In the genomic region with DNA sequence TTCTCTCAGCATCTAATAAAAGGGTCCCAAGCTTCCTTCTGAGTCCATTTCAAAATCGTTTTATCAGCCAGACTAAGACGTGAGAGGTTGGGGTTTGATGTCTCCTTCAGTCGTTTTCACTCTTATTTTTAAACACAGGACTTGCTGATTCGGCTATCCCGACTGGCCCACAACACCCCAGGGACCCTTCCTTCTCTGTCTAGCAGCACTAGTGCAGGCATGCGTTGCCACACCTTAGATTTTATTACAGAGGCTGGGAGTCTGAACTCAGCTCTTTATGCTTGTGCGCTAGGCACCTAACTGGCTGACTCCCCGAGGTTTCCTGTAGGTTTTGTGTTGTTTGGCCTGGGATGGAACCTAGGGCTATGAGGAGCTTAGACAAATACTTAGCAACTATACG, we compare ENCODE assay signal across 11 mouse cellular contexts. TPM values are rescaled to one million over a fixed set of nuclear protein-coding genes. Genes with fewer than 3 reads are reported as not detected.
DNase-seq lines count a peak whose midpoint lies in the region; ATAC-seq and TF ChIP-seq lines count a peak whose summit lies in the region.
"Had no signal": no experiment of that assay in that cellular context is flagged by ENCODE, and none has a peak within 500 bp of the region (broad histone marks: within the 10 kb centered on the region; RNA-seq: fewer than 3 reads in every experiment).

No protein-coding gene starts in this region.

- H3K4me3 ChIP-seq in kidney, embryonic 14.5 days (ENCODE audit: low read length) = no peak overlapping the region
- no peak overlapping the region for H3K4me3 ChIP-seq in hindbrain, embryonic 15.5 days
- no peak overlapping the region for H3K4me3 ChIP-seq in myocyte
- H3K4me3 ChIP-seq in forebrain, embryonic 11.5 days (ENCODE audit: low read depth, low read length) = no peak overlapping the region

- H3K9me3 ChIP-seq in kidney, embryonic 14.5 days (ENCODE audit: control insufficient read depth, low read length) = no peaks in the 10 kb centered on the region
- H3K9me3 ChIP-seq in hindbrain, embryonic 15.5 days = no peaks in the 10 kb centered on the region
- H3K9me3 ChIP-seq in forebrain, embryonic 11.5 days (ENCODE audit: control insufficient read depth, low read length) = no peaks in the 10 kb centered on the region

- H3K27me3 ChIP-seq in kidney, embryonic 14.5 days (ENCODE audit: control insufficient read depth, insufficient read depth, low read length) = no peaks in the 10 kb centered on the region
- H3K27me3 ChIP-seq in hindbrain, embryonic 15.5 days = no peaks in the 10 kb centered on the region
- no peaks in the 10 kb centered on the region for H3K27me3 ChIP-seq in myocyte (ENCODE audit: control insufficient read depth, insufficient read depth, insufficient read length)
- no peaks in the 10 kb centered on the region for H3K27me3 ChIP-seq in forebrain, embryonic 11.5 days (ENCODE audit: control insufficient read depth, insufficient read depth, low read length)

- 10% methylated on average over 9 of the region's 9 CpGs for WGBS in kidney, embryonic 14.5 days
- WGBS in hindbrain, embryonic 15.5 days = 29% methylated on average over 9 of the region's 9 CpGs
- WGBS in forebrain, embryonic 11.5 days = 48% methylated on average over 9 of the region's 9 CpGs

- no peaks in the 10 kb centered on the region for H3K79me2 ChIP-seq in myocyte (ENCODE audit: control insufficient read depth, insufficient read depth)

- peak overlapping the region; percentile 26 for H3K4me2 ChIP-seq in kidney, embryonic 14.5 days (replicated peaks; ENCODE audit: low read depth, low read length)
- H3K4me2 ChIP-seq in hindbrain, embryonic 15.5 days = 0 out of 2 replicates have a peak overlapping the region, but pooled peaks have one; percentile 15
- peak overlapping the region; percentile 68 for H3K4me2 ChIP-seq in myocyte (ENCODE audit: low read depth)
- H3K4me2 ChIP-seq in forebrain, embryonic 11.5 days (ENCODE audit: low read depth, low read length, severe bottlenecking) = no peak overlapping the region
- H3K4me2 ChIP-seq: liver, embryonic 11.5 days had no signal

- peaks cover 3% of the 10 kb centered on the region; the same call in 1 of the 2 replicates for H3K36me3 ChIP-seq in kidney, embryonic 14.5 days (ENCODE audit: control insufficient read depth, insufficient read depth, low read length)
- H3K36me3 ChIP-seq in hindbrain, embryonic 15.5 days = no peaks in the 10 kb centered on the region
- H3K36me3 ChIP-seq in myocyte (ENCODE audit: control insufficient read depth, insufficient read depth) = no peaks in the 10 kb centered on the region
- no peaks in the 10 kb centered on the region for H3K36me3 ChIP-seq in forebrain, embryonic 11.5 days (ENCODE audit: control insufficient read depth, insufficient read depth, low read length)

- no peak for TF ChIP-seq POLR2A in myocyte (IDR thresholded peaks at IDR 0.05; ENCODE audit: insufficient read length, low read depth)

- peaks cover 23% of the 10 kb centered on the region for H3K4me1 ChIP-seq in kidney, embryonic 14.5 days (ENCODE audit: control insufficient read depth, insufficient read depth, low read length)
- H3K4me1 ChIP-seq in hindbrain, embryonic 15.5 days (replicated peaks) = peaks cover 11% of the 10 kb centered on the region
- no peaks in the 10 kb centered on the region; the same call in 1 of the 2 replicates for H3K4me1 ChIP-seq in forebrain, embryonic 11.5 days (replicated peaks; ENCODE audit: control insufficient read depth, insufficient read depth, low read length)

- peak overlapping the region; percentile 77 for H3K27ac ChIP-seq in kidney, embryonic 14.5 days (ENCODE audit: low read depth, low read length)
- peak overlapping the region; percentile 51 for H3K27ac ChIP-seq in hindbrain, embryonic 15.5 days (replicated peaks)
- H3K27ac ChIP-seq in forebrain, embryonic 11.5 days (ENCODE audit: low read depth, low read length) = no peak overlapping the region; the same call in 1 of the 2 replicates

- H3ac ChIP-seq in myocyte (ENCODE audit: control insufficient read depth, insufficient read length) = no peak overlapping the region

- no peak overlapping the region for H3K9ac ChIP-seq in kidney, embryonic 14.5 days (ENCODE audit: low read depth, low read length)
- no peak overlapping the region for H3K9ac ChIP-seq in hindbrain, embryonic 15.5 days
- H3K9ac ChIP-seq in forebrain, embryonic 11.5 days (ENCODE audit: low read length) = no peak overlapping the region

- DNase-seq in kidney, postnatal 14 days = no peak
- DNase-seq in Muller cell, postnatal 12 days (ENCODE audit: inconsistent ontology term) = peak; percentile 12
- DNase-seq in urinary bladder, postnatal 4 days (ENCODE audit: low spot score in 2 of 2) = no peak
- DNase-seq in forebrain, embryonic 11.5 days (ENCODE audit: low spot score) = no peak
- DNase-seq: retina, postnatal 1 day; thymus, adult 18-20 months had no signal

- no peak; the same call in 1 of the 2 replicates for ATAC-seq in kidney, embryonic 14.5 days (ENCODE audit: low FRiP score, low TSS enrichment)
- ATAC-seq in hindbrain, embryonic 15.5 days (ENCODE audit: low FRiP score, low read depth) = no peak
- no peak for ATAC-seq in forebrain, embryonic 11.5 days (replicated peaks; ENCODE audit: low FRiP score)

TF ChIP-seq in myocyte, 11 proteins besides CTCF, POLR2A, EP300 and RAD21:
- TF ChIP-seq MAX (IDR thresholded peaks at IDR 0.05; ENCODE audit: low read depth) = no peak
- no peak for TF ChIP-seq MYOG (IDR thresholded peaks at IDR 0.05; ENCODE audit: control insufficient read depth in 1 of 3, insufficient read depth in 1 of 3, insufficient read length in 2 of 3, low read depth in 2 of 3)
- TF ChIP-seq POLR2AphosphoS2 (IDR thresholded peaks at IDR 0.05; ENCODE audit: insufficient read length, low read depth) = no peak
- TF ChIP-seq TCF12 (IDR thresholded peaks at IDR 0.05; ENCODE audit: insufficient read depth, poor library complexity, severe bottlenecking) = no peak
- no peak for TF ChIP-seq SRF (IDR thresholded peaks at IDR 0.05; ENCODE audit: control insufficient read depth, insufficient read length, low read depth)
- TF ChIP-seq TCF3 (IDR thresholded peaks at IDR 0.05; ENCODE audit: insufficient read length, low read depth) = no peak
- TF ChIP-seq CEBPB (IDR thresholded peaks at IDR 0.05; ENCODE audit: insufficient read depth, poor library complexity, severe bottlenecking) = no peak
- no peak for TF ChIP-seq MYOD1 (IDR thresholded peaks at IDR 0.05; ENCODE audit: control insufficient read depth in 1 of 3, insufficient read length in 2 of 3, low read depth in 2 of 3)
- no peak for TF ChIP-seq E2F4 (IDR thresholded peaks at IDR 0.05; ENCODE audit: insufficient read depth)
- no peak for TF ChIP-seq REST (IDR thresholded peaks at IDR 0.05; ENCODE audit: insufficient read depth, insufficient read length)
- no peak for TF ChIP-seq USF1 (IDR thresholded peaks at IDR 0.05; ENCODE audit: low read depth)

RNA-seq across cellular contexts. Expression of gene Trpm4, which starts 20.1 kb away (rescaled TPM):
- polyA plus RNA-seq in kidney, embryonic 14.5 days (2014; fragmentation: Nextera tagmentation; extraction: Ambion mirVana) = 10.1 and 11.3 TPM in 2 replicates
- 11.3 TPM in 2 replicates for polyA plus RNA-seq in hindbrain, embryonic 15.5 days (2015; fragmentation: Nextera tagmentation; extraction: Ambion mirVana)
- polyA plus RNA-seq in myocyte (2012; fragmentation: generic; extraction: Trizol) = 27.3 TPM
- 5.6 and 6.8 TPM in 2 replicates for polyA plus RNA-seq in forebrain, embryonic 11.5 days (2014; fragmentation: Nextera tagmentation; extraction: Ambion mirVana)

RNA-seq across cellular contexts. Expression of gene Hrc, which starts 21.6 kb away (rescaled TPM):
- polyA plus RNA-seq in kidney, embryonic 14.5 days (2014; fragmentation: Nextera tagmentation; extraction: Ambion mirVana) = 1.5 and 2.7 TPM in 2 replicates
- 0.65 and 0.68 TPM in 2 replicates for polyA plus RNA-seq in hindbrain, embryonic 15.5 days (2015; fragmentation: Nextera tagmentation; extraction: Ambion mirVana)
- 173 TPM for polyA plus RNA-seq in myocyte (2012; fragmentation: generic; extraction: Trizol)
- not detected in 2 replicates for polyA plus RNA-seq in forebrain, embryonic 11.5 days (2014; fragmentation: Nextera tagmentation; extraction: Ambion mirVana)

RNA-seq across cellular contexts. Expression of gene Slc6a21, which starts 36.2 kb away (rescaled TPM):
- not detected in 2 replicates for polyA plus RNA-seq in kidney, embryonic 14.5 days (2014; fragmentation: Nextera tagmentation; extraction: Ambion mirVana)
- polyA plus RNA-seq in hindbrain, embryonic 15.5 days (2015; fragmentation: Nextera tagmentation; extraction: Ambion mirVana) = 0.16 TPM in 1 of 2 replicates, not detected in the other
- not detected for polyA plus RNA-seq in myocyte (2012; fragmentation: generic; extraction: Trizol)
- polyA plus RNA-seq in forebrain, embryonic 11.5 days (2014; fragmentation: Nextera tagmentation; extraction: Ambion mirVana) = not detected in 2 replicates
- polyA plus RNA-seq: heart, postnatal 0 days; liver, embryonic 11.5 days had no signal

RNA-seq across cellular contexts. Expression of gene Ppfia3, which starts 53.3 kb away (rescaled TPM):
- 6.7 and 7.6 TPM in 2 replicates for polyA plus RNA-seq in kidney, embryonic 14.5 days (2014; fragmentation: Nextera tagmentation; extraction: Ambion mirVana)
- polyA plus RNA-seq in hindbrain, embryonic 15.5 days (2015; fragmentation: Nextera tagmentation; extraction: Ambion mirVana) = 29.9 and 32.1 TPM in 2 replicates
- 6.6 TPM for polyA plus RNA-seq in myocyte (2012; fragmentation: generic; extraction: Trizol)
- polyA plus RNA-seq in forebrain, embryonic 11.5 days (2014; fragmentation: Nextera tagmentation; extraction: Ambion mirVana) = 11.6 and 13.0 TPM in 2 replicates

RNA-seq across cellular contexts. Expression of gene Lin7b, which starts 56.9 kb away (rescaled TPM):
- 0.57 and 0.66 TPM in 2 replicates for polyA plus RNA-seq in kidney, embryonic 14.5 days (2014; fragmentation: Nextera tagmentation; extraction: Ambion mirVana)
- polyA plus RNA-seq in hindbrain, embryonic 15.5 days (2015; fragmentation: Nextera tagmentation; extraction: Ambion mirVana) = 33.7 and 38.7 TPM in 2 replicates
- 2.4 TPM for polyA plus RNA-seq in myocyte (2012; fragmentation: generic; extraction: Trizol)
- 0.48 and 1.5 TPM in 2 replicates for polyA plus RNA-seq in forebrain, embryonic 11.5 days (2014; fragmentation: Nextera tagmentation; extraction: Ambion mirVana)
- polyA plus RNA-seq: liver, embryonic 11.5 days had no signal

Comparison
In these comparisons a context has a peak if more than half of its experiments do, and no peak if none do; other contexts are left out.
1. RNA of gene Hrc, which starts 21.6 kb away (polyA plus RNA-seq): 173 TPM in myocyte (single experiment); 1.5 to 2.7 TPM in kidney, embryonic 14.5 days, 0.65 to 0.68 TPM in hindbrain, embryonic 15.5 days and not detected in forebrain, embryonic 11.5 days; every median in the first group is over 10 times any median in the second.